Mouse (Mus musculus): ENCODE results near the gene Gan. TPM values are rescaled to one million over a fixed set of nuclear protein-coding genes. Genes with fewer than 3 reads are reported as not detected.

Gene Gan
- polyA plus RNA-seq, 1 experiment from 2014 or later, result 1.2 TPM

- H3K27me3 ChIP-seq (ENCODE audit: insufficient read depth, low read length), result no peaks in the 10 kb centered on the region
- no peak overlapping the region for H3K4me3 ChIP-seq (replicated peaks; ENCODE audit: low read depth, low read length)
- H3K9ac ChIP-seq (ENCODE audit: low read depth, low read length), result no peak overlapping the region
- H3K4me1 ChIP-seq (replicated peaks; ENCODE audit: insufficient read depth, low read length), result 0 out of 2 replicates have a peak, but pooled peaks cover 3% of the 10 kb centered on the region
- H3K27ac ChIP-seq, result no peak overlapping the region
- no peak for TF ChIP-seq CTCF (IDR thresholded peaks at IDR 0.05; ENCODE audit: low read depth)
- H3K4me2 ChIP-seq (ENCODE audit: low read length), result no peak overlapping the region
- H3K36me3 ChIP-seq (ENCODE audit: insufficient read depth, low read length), result no peaks in the 10 kb centered on the region
- no peaks in the 10 kb centered on the region for H3K9me3 ChIP-seq (replicated peaks; ENCODE audit: low read length)
- WGBS, result 95% methylated on average over 5 of the region's 5 CpGs
- ATAC-seq (replicated peaks; ENCODE audit: low FRiP score, low read depth) (no peak), DNase-seq (ENCODE audit: low spot score) (no peak)
These were observed 16.6 kb downstream of the Gan start for GRCm38 (mm10) chr8:117174536-117174935.

GRCm38 (mm10) chr8:117176308-117176707 is 18.4 kb downstream of the Gan start:
- Histone ChIP-seq H3K27ac (peak overlapping the region; percentile 19; the same call in 1 of the 2 replicates), H3K27me3 (ENCODE audit: insufficient read depth, low read length) (no peaks in the 10 kb centered on the region), H3K4me2 (ENCODE audit: low read length) (no peak overlapping the region), H3K36me3 (ENCODE audit: insufficient read depth, low read length) (no peaks in the 10 kb centered on the region), H3K9ac (ENCODE audit: low read depth, low read length) (no peak overlapping the region), H3K4me3 (replicated peaks; ENCODE audit: low read depth, low read length) (no peak overlapping the region), H3K4me1 (replicated peaks; ENCODE audit: insufficient read depth, low read length) (0 out of 2 replicates have a peak, but pooled peaks cover 3% of the 10 kb centered on the region), H3K9me3 (replicated peaks; ENCODE audit: low read length) (no peaks in the 10 kb centered on the region)
- ATAC-seq (replicated peaks; ENCODE audit: low FRiP score, low read depth) (no peak; the same call in 1 of the 2 replicates), DNase-seq (ENCODE audit: low spot score) (peak; percentile 34)
- TF ChIP-seq CTCF (IDR thresholded peaks at IDR 0.05; ENCODE audit: low read depth), result no peak
- 38% methylated on average over 5 of the region's 5 CpGs for WGBS

- no peak overlapping the region for H3K9ac ChIP-seq (ENCODE audit: low read depth, low read length)
- H3K36me3 ChIP-seq (ENCODE audit: insufficient read depth, low read length), result no peaks in the 10 kb centered on the region
- TF ChIP-seq CTCF (IDR thresholded peaks at IDR 0.05; ENCODE audit: low read depth), result no peak
- no peak overlapping the region for H3K4me3 ChIP-seq (replicated peaks; ENCODE audit: low read depth, low read length)
- DNase-seq (ENCODE audit: low spot score), result no peak
- no peak overlapping the region for H3K4me2 ChIP-seq (ENCODE audit: low read length)
- WGBS, result 61% methylated on average over 7 of the region's 7 CpGs
- no peak overlapping the region; the same call in 1 of the 2 replicates for H3K27ac ChIP-seq
- no peak for ATAC-seq (replicated peaks; ENCODE audit: low FRiP score, low read depth)
- H3K9me3 ChIP-seq (replicated peaks; ENCODE audit: low read length), result no peaks in the 10 kb centered on the region
- H3K4me1 ChIP-seq (replicated peaks; ENCODE audit: insufficient read depth, low read length), result 0 out of 2 replicates have a peak, but pooled peaks cover 3% of the 10 kb centered on the region
- no peaks in the 10 kb centered on the region for H3K27me3 ChIP-seq (ENCODE audit: insufficient read depth, low read length)
These were observed 19.3 kb downstream of the Gan start for GRCm38 (mm10) chr8:117177236-117177635.

GRCm38 (mm10) chr8:117178039-117178438 is 20.1 kb downstream of the Gan start:
- Histone ChIP-seq H3K4me1 (replicated peaks; ENCODE audit: insufficient read depth, low read length) (no peaks in the 10 kb centered on the region), H3K4me3 (replicated peaks; ENCODE audit: low read depth, low read length) (no peak overlapping the region), H3K9ac (ENCODE audit: low read depth, low read length) (no peak overlapping the region), H3K27ac (no peak overlapping the region), H3K27me3 (ENCODE audit: insufficient read depth, low read length) (no peaks in the 10 kb centered on the region), H3K9me3 (replicated peaks; ENCODE audit: low read length) (no peaks in the 10 kb centered on the region), H3K36me3 (ENCODE audit: insufficient read depth, low read length) (no peaks in the 10 kb centered on the region), H3K4me2 (ENCODE audit: low read length) (no peak overlapping the region)
- 94% methylated on average over 2 of the region's 2 CpGs for WGBS
- DNase-seq (ENCODE audit: low spot score), result no peak
- ATAC-seq (replicated peaks; ENCODE audit: low FRiP score, low read depth), result no peak
- TF ChIP-seq CTCF (IDR thresholded peaks at IDR 0.05; ENCODE audit: low read depth), result peak; percentile 20; the same call in 1 of the 2 replicates

GRCm38 (mm10) chr8:117178676-117179075 is 20.7 kb downstream of the Gan start:
- DNase-seq (ENCODE audit: low spot score), result no peak
- no peak overlapping the region for H3K27ac ChIP-seq
- no peaks in the 10 kb centered on the region for H3K36me3 ChIP-seq (ENCODE audit: insufficient read depth, low read length)
- no peaks in the 10 kb centered on the region for H3K9me3 ChIP-seq (replicated peaks; ENCODE audit: low read length)
- no peak overlapping the region for H3K9ac ChIP-seq (ENCODE audit: low read depth, low read length)
- TF ChIP-seq CTCF (IDR thresholded peaks at IDR 0.05; ENCODE audit: low read depth), result no peak
- H3K4me3 ChIP-seq (replicated peaks; ENCODE audit: low read depth, low read length), result no peak overlapping the region
- no peaks in the 10 kb centered on the region for H3K27me3 ChIP-seq (ENCODE audit: insufficient read depth, low read length)
- no peak overlapping the region for H3K4me2 ChIP-seq (ENCODE audit: low read length)
- ATAC-seq (replicated peaks; ENCODE audit: low FRiP score, low read depth), result no peak
- H3K4me1 ChIP-seq (replicated peaks; ENCODE audit: insufficient read depth, low read length), result no peaks in the 10 kb centered on the region
- 80% methylated on average over 6 of the region's 6 CpGs for WGBS

- Histone ChIP-seq H3K9ac (ENCODE audit: low read depth, low read length) (no peak overlapping the region), H3K4me3 (replicated peaks; ENCODE audit: low read depth, low read length) (no peak overlapping the region), H3K27me3 (ENCODE audit: insufficient read depth, low read length) (no peaks in the 10 kb centered on the region), H3K4me1 (replicated peaks; ENCODE audit: insufficient read depth, low read length) (no peaks in the 10 kb centered on the region), H3K27ac (no peak overlapping the region), H3K4me2 (ENCODE audit: low read length) (no peak overlapping the region), H3K9me3 (replicated peaks; ENCODE audit: low read length) (no peaks in the 10 kb centered on the region), H3K36me3 (ENCODE audit: insufficient read depth, low read length) (peaks cover 10% of the 10 kb centered on the region; the same call in 1 of the 2 replicates)
- DNase-seq (ENCODE audit: low spot score), result no peak
- no peak for ATAC-seq (replicated peaks; ENCODE audit: low FRiP score, low read depth)
- WGBS, result 96% methylated on average over 4 of the region's 4 CpGs
- peak; percentile 35; the same call in 1 of the 2 replicates for TF ChIP-seq CTCF (IDR thresholded peaks at IDR 0.05; ENCODE audit: low read depth)
These were observed 24.8 kb downstream of the Gan start for GRCm38 (mm10) chr8:117182746-117183145.

Measured in kidney, postnatal 0 days (tissue).